23 mouse cellular contexts compared by ENCODE assay signal in genomic region chr1:182587706-182588105, GRCm38 (mm10). TPM values are rescaled to one million over a fixed set of nuclear protein-coding genes. Genes with fewer than 3 reads are reported as not detected.
"Had no signal": no experiment of that assay in that cellular context is flagged by ENCODE, and none has a peak within 500 bp of the region (broad histone marks: within the 10 kb centered on the region; RNA-seq: fewer than 3 reads in every experiment).

No protein-coding gene starts in this region.

- H3K36me3 ChIP-seq: lung, embryonic 15.5 days; midbrain, embryonic 13.5 days; midbrain, embryonic 15.5 days; neural tube, embryonic 12.5 days; stomach, embryonic 15.5 days had no signal

- H3K4me2 ChIP-seq: lung, embryonic 15.5 days; midbrain, embryonic 11.5 days; midbrain, embryonic 13.5 days; midbrain, embryonic 15.5 days; neural tube, embryonic 12.5 days; stomach, embryonic 15.5 days had no signal

- H3K9me3 ChIP-seq: lung, embryonic 15.5 days; midbrain, embryonic 13.5 days; midbrain, embryonic 15.5 days; neural tube, embryonic 12.5 days; stomach, embryonic 15.5 days had no signal

- H3K27me3 ChIP-seq: lung, embryonic 15.5 days; midbrain, embryonic 15.5 days; stomach, embryonic 15.5 days had no signal

- H3K4me3 ChIP-seq: lung, embryonic 15.5 days; megakaryocyte, embryonic 14.5 days; midbrain, embryonic 13.5 days; midbrain, embryonic 15.5 days; neural tube, embryonic 12.5 days; stomach, embryonic 15.5 days had no signal

- H3K4me1 ChIP-seq: midbrain, embryonic 15.5 days; stomach, embryonic 15.5 days had no signal

- DNase-seq: lung, adult 2 months; lung, postnatal 14 days; lung, postnatal 36 days; right cerebral cortex, postnatal 14 days; thymus, adult 2 months; thymus, postnatal 25 days; thymus, postnatal 4 days had no signal

- H3K27ac ChIP-seq: lung, embryonic 15.5 days; macrophage; midbrain, embryonic 13.5 days; midbrain, embryonic 15.5 days; neural tube, embryonic 12.5 days; stomach, embryonic 15.5 days; stomach, postnatal 0 days had no signal

- ATAC-seq: lung, postnatal 0 days; midbrain, embryonic 13.5 days; midbrain, embryonic 15.5 days had no signal

- H3K9ac ChIP-seq: lung, embryonic 15.5 days; midbrain, embryonic 13.5 days; midbrain, embryonic 15.5 days; neural tube, embryonic 12.5 days; stomach, embryonic 15.5 days had no signal

RNA-seq across cellular contexts. Expression of gene Capn8, which starts 22.9 kb away (rescaled TPM):
- total RNA-seq: megakaryocyte progenitor cell, adult 5-6 weeks; midbrain, postnatal 0 days; monocyte, adult 5-6 weeks; neutrophil, adult 5-6 weeks had no signal
- polyA plus RNA-seq: lung, embryonic 15.5 days; macrophage; midbrain, embryonic 11.5 days; midbrain, embryonic 13.5 days; neural tube, embryonic 14.5 days; spleen, adult 2 months had no signal
